Mouse (Mus musculus): ENCODE measurements around the gene Wfdc15b. TPM values are rescaled to one million over a fixed set of nuclear protein-coding genes. Genes with fewer than 3 reads are reported as not detected.
A peak's percentile ranks its signal among the peaks of the same experiment; 100 is the strongest.

Wfdc15b gene
- polyA plus RNA-seq, 1 experiment from 2014 or later: not detected

DNA sequence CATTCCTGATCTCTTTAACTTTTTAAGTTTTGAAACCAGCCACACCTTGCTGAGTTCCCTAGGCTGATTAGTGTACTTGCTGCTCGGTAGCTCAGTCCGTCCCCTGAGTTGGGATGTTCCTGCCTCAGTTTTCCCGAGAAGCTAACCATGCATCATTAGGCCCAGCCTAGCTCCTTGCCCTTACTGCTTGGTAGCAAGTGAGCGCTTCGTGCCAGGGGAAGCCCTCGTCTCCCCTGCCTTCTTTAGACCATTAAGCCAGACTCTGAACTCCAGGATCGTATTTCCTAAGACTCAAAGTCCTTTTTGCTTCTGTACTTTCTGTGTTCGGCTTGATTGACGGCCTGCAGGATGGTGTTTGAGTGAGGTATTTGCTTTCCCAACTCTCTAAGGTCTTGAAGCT is 38.1 kb downstream of the Wfdc15b start:
- WGBS: 51% methylated on average over 9 of the region's 9 CpGs
- Histone ChIP-seq H3K9me3 (ENCODE audit: control insufficient read depth, low read length) (no peaks in the 10 kb centered on the region), H3K36me3 (ENCODE audit: control insufficient read depth, insufficient read depth, low read length) (no peaks in the 10 kb centered on the region), H3K9ac (ENCODE audit: low read length) (no peak overlapping the region), H3K4me3 (ENCODE audit: low read length) (no peak overlapping the region), H3K27me3 (ENCODE audit: control insufficient read depth, insufficient read depth, low read depth, low read length) (no peaks in the 10 kb centered on the region), H3K27ac (ENCODE audit: low read length) (no peak overlapping the region), H3K4me2 (ENCODE audit: low read depth, low read length) (no peak overlapping the region), H3K4me1 (replicated peaks; ENCODE audit: control insufficient read depth, insufficient read depth, low read length) (no peaks in the 10 kb centered on the region)
- ATAC-seq (ENCODE audit: low read depth): peak; percentile 15; the same call in 1 of the 2 replicates

- no peak within 1 kb of the TSS for H3K9ac ChIP-seq (ENCODE audit: low read length)
- ATAC-seq (ENCODE audit: low read depth): no peak
- no peak within 1 kb of the TSS for H3K27ac ChIP-seq (ENCODE audit: low read length)
- no peaks in the 10 kb centered on the region for H3K9me3 ChIP-seq (ENCODE audit: control insufficient read depth, low read length)
- H3K36me3 ChIP-seq (ENCODE audit: control insufficient read depth, insufficient read depth, low read length): no peaks in the 10 kb centered on the region
- H3K4me1 ChIP-seq (replicated peaks; ENCODE audit: control insufficient read depth, insufficient read depth, low read length): no peaks in the 10 kb centered on the region
- H3K4me3 ChIP-seq (ENCODE audit: low read length): no peak within 1 kb of the TSS
- H3K27me3 ChIP-seq (ENCODE audit: control insufficient read depth, insufficient read depth, low read depth, low read length): no peaks in the 10 kb centered on the region
- no peak within 1 kb of the TSS for H3K4me2 ChIP-seq (ENCODE audit: low read depth, low read length)
- WGBS: 66% methylated on average over 7 of the region's 7 CpGs
Observed at GRCm38 (mm10) chr2:164182692-164183255, 38.7 kb downstream of the Wfdc15b start, which contains the start of gene Wfdc5. Gene Wfdc5 (minus strand): TSS chr2:164182742.

- no peak overlapping the region for H3K4me2 ChIP-seq (ENCODE audit: low read depth, low read length)
- H3K9ac ChIP-seq (ENCODE audit: low read length): no peak overlapping the region
- ATAC-seq (ENCODE audit: low read depth): peak; percentile 29; the same call in 1 of the 2 replicates
- no peaks in the 10 kb centered on the region for H3K27me3 ChIP-seq (ENCODE audit: control insufficient read depth, insufficient read depth, low read depth, low read length)
- no peaks in the 10 kb centered on the region for H3K36me3 ChIP-seq (ENCODE audit: control insufficient read depth, insufficient read depth, low read length)
- WGBS: 49% methylated on average over 4 of the region's 4 CpGs
- H3K4me3 ChIP-seq (ENCODE audit: low read length): no peak overlapping the region
- no peaks in the 10 kb centered on the region for H3K4me1 ChIP-seq (replicated peaks; ENCODE audit: control insufficient read depth, insufficient read depth, low read length)
- H3K27ac ChIP-seq (ENCODE audit: low read length): no peak overlapping the region
- H3K9me3 ChIP-seq (ENCODE audit: control insufficient read depth, low read length): no peaks in the 10 kb centered on the region
Observed at GRCm38 (mm10) chr2:164180770-164181169, 40.7 kb downstream of the Wfdc15b start.

GRCm38 (mm10) chr2:164180124-164180523 is 41.3 kb downstream of the Wfdc15b start:
- no peak overlapping the region for H3K9ac ChIP-seq (ENCODE audit: low read length)
- no peaks in the 10 kb centered on the region for H3K27me3 ChIP-seq (ENCODE audit: control insufficient read depth, insufficient read depth, low read depth, low read length)
- no peaks in the 10 kb centered on the region for H3K4me1 ChIP-seq (replicated peaks; ENCODE audit: control insufficient read depth, insufficient read depth, low read length)

GRCm38 (mm10) chr2:164177831-164178230 is 43.6 kb downstream of the Wfdc15b start:
- WGBS: 70% methylated on average over 5 of the region's 5 CpGs
- Histone ChIP-seq H3K9ac (ENCODE audit: low read length) (no peak overlapping the region), H3K4me1 (replicated peaks; ENCODE audit: control insufficient read depth, insufficient read depth, low read length) (no peaks in the 10 kb centered on the region; the same call in 1 of the 2 replicates), H3K36me3 (ENCODE audit: control insufficient read depth, insufficient read depth, low read length) (no peaks in the 10 kb centered on the region), H3K9me3 (ENCODE audit: control insufficient read depth, low read length) (no peaks in the 10 kb centered on the region), H3K27ac (ENCODE audit: low read length) (no peak overlapping the region), H3K4me3 (ENCODE audit: low read length) (no peak overlapping the region), H3K27me3 (ENCODE audit: control insufficient read depth, insufficient read depth, low read depth, low read length) (no peaks in the 10 kb centered on the region), H3K4me2 (ENCODE audit: low read depth, low read length) (no peak overlapping the region)
- ATAC-seq (ENCODE audit: low read depth): no peak

More at GRCm38 (mm10) chr2:164180124-164180523, 41.3 kb downstream of the Wfdc15b start:
- Histone ChIP-seq H3K9me3 (ENCODE audit: control insufficient read depth, low read length) (no peaks in the 10 kb centered on the region), H3K36me3 (ENCODE audit: control insufficient read depth, insufficient read depth, low read length) (no peaks in the 10 kb centered on the region), H3K4me3 (ENCODE audit: low read length) (no peak overlapping the region), H3K27ac (ENCODE audit: low read length) (no peak overlapping the region), H3K4me2 (ENCODE audit: low read depth, low read length) (no peak overlapping the region)
- ATAC-seq (ENCODE audit: low read depth): no peak
- 37% methylated on average over 3 of the region's 3 CpGs for WGBS

DNA sequence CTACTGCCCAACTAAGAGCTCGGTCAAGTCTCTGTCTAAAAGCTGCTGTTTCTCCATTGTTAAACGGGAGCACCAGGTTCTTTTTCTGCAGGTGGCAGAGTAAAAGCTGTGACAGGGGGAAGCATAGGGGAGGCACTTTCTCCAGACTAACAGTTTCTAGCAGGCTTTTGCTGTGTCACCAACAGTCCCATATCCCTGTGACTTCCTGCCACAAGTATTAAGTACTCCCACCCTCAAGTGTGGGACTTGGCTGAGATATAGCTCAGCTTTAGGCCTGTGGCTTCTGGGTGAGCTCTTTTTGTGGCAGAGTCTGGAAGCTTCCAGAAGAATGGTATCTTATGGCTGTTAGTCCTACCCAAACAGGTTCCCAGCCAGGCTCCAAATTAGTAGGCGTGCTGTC is 45.6 kb downstream of the Wfdc15b start:
- ATAC-seq (ENCODE audit: low read depth): no peak
- 68% methylated on average over 3 of the region's 3 CpGs for WGBS
- H3K36me3 ChIP-seq (ENCODE audit: control insufficient read depth, insufficient read depth, low read length): no peaks in the 10 kb centered on the region
- no peak overlapping the region for H3K9ac ChIP-seq (ENCODE audit: low read length)
- peaks cover 3% of the 10 kb centered on the region for H3K4me1 ChIP-seq (replicated peaks; ENCODE audit: control insufficient read depth, insufficient read depth, low read length)
- H3K27me3 ChIP-seq (ENCODE audit: control insufficient read depth, insufficient read depth, low read depth, low read length): peaks cover 11% of the 10 kb centered on the region
- no peak overlapping the region for H3K27ac ChIP-seq (ENCODE audit: low read length)
- H3K9me3 ChIP-seq (ENCODE audit: control insufficient read depth, low read length): no peaks in the 10 kb centered on the region
- H3K4me3 ChIP-seq (ENCODE audit: low read length): no peak overlapping the region
- H3K4me2 ChIP-seq (ENCODE audit: low read depth, low read length): no peak overlapping the region

DNA sequence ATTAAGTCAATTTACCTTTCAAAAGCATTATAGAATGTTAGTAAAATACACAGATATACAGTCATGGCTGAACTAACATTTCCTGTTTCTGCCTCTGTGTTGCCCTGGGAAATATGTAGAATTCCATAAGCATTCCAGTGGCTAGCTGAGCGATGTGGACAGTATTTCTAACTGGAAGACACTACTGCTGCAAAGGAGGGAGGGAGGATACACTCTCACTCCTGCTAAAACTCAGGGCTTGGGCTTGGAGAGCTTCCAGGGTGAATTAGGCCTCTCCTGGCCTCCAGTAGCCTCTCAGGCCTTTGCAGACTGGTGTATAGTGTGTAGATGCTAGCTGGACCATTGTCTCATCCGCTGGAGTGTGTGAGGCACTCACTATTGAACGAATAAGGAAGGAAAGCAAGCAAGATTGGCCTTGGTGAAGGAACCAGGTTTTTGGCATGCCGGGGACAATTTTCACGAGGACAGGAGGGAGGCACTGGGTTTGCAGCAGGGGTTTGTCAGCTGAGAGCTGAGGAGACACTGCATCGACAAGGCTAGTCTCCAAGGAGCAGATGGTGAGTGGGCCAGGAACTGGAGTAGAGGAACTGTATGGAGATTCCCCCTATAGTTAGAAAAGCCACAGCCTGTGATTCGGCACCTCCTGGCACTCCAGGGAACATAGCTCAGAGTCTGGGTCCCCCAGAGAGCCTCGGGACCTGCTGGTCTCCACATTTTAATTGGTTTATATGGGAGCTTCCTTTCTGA is 46.6 kb downstream of the Wfdc15b start:
- no peak for ATAC-seq (ENCODE audit: low read depth)

DNA sequence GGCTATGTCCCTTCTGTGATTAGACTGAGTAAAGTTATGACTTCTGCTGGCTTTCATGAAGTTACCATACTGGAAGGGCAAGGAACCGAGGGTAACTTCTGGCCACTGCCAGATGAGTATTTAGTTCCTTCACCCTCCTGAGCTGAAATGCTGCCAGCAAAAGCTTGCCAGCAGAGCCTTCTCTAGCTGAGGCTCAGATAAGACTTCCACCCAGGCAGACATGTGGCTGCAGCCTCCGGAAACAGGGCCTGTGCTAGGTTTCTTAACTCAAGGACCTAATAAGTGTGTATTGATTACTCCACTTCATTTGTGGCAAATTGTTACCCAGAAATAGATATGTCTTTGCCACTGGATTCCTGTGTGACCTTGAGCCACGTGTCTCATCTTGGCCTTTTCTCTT is 48.1 kb downstream of the Wfdc15b start:
- Histone ChIP-seq H3K4me2 (ENCODE audit: low read depth, low read length) (no peak overlapping the region), H3K4me1 (replicated peaks; ENCODE audit: control insufficient read depth, insufficient read depth, low read length) (peaks cover 7% of the 10 kb centered on the region), H3K27ac (ENCODE audit: low read length) (no peak overlapping the region), H3K4me3 (ENCODE audit: low read length) (no peak overlapping the region), H3K9ac (ENCODE audit: low read length) (no peak overlapping the region), H3K9me3 (ENCODE audit: control insufficient read depth, low read length) (no peaks in the 10 kb centered on the region), H3K27me3 (ENCODE audit: control insufficient read depth, insufficient read depth, low read depth, low read length) (peaks cover 35% of the 10 kb centered on the region), H3K36me3 (ENCODE audit: control insufficient read depth, insufficient read depth, low read length) (no peaks in the 10 kb centered on the region)
- WGBS: 48% methylated on average over 3 of the region's 3 CpGs
- no peak for ATAC-seq (ENCODE audit: low read depth)

More for the DNA sequence above, 46.6 kb downstream of the Wfdc15b start:
- Histone ChIP-seq H3K9me3 (ENCODE audit: control insufficient read depth, low read length) (no peaks in the 10 kb centered on the region), H3K9ac (ENCODE audit: low read length) (no peak overlapping the region), H3K4me1 (replicated peaks; ENCODE audit: control insufficient read depth, insufficient read depth, low read length) (peaks cover 5% of the 10 kb centered on the region), H3K27me3 (ENCODE audit: control insufficient read depth, insufficient read depth, low read depth, low read length) (peaks cover 21% of the 10 kb centered on the region), H3K4me3 (ENCODE audit: low read length) (no peak overlapping the region), H3K27ac (ENCODE audit: low read length) (no peak overlapping the region), H3K4me2 (ENCODE audit: low read depth, low read length) (no peak overlapping the region), H3K36me3 (ENCODE audit: control insufficient read depth, insufficient read depth, low read length) (no peaks in the 10 kb centered on the region)
- 63% methylated on average over 8 of the region's 8 CpGs for WGBS

DNA sequence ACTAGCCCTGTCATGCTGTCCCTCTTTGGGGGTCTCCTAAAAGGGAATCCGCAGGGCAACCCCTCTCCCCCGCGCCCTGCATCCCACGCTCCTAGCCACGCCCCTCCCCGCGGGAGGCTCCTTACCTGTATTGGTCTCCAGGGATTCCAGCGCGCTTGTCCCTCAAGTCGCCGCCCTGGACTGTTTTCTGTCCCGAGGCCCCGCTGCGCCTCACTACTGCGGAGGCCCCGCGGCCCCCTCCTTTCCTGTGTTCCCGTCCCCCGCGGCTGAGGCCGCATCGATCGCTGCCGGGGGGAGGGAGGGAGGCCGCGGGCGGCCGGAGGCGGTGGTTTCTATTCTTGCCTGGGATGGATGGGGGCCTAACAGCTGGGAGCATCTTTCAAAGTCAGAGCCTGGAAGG is 50.6 kb downstream of the Wfdc15b start, which contains the start of gene Kcns1:
Gene Kcns1, minus strand, starts transcription at position 212 of the 400 bp plus-strand sequence.
- no peak for ATAC-seq (ENCODE audit: low read depth)
- under 1% methylated on average over 24 of the region's 29 CpGs for WGBS
- no peak within 1 kb of the TSS for H3K9ac ChIP-seq (ENCODE audit: low read length)
- no peak within 1 kb of the TSS for H3K27ac ChIP-seq (ENCODE audit: low read length)
- H3K9me3 ChIP-seq (ENCODE audit: control insufficient read depth, low read length): no peaks in the 10 kb centered on the region
- H3K4me3 ChIP-seq (ENCODE audit: low read length): peak within 1 kb of the TSS; percentile 22
- H3K4me1 ChIP-seq (replicated peaks; ENCODE audit: control insufficient read depth, insufficient read depth, low read length): peaks cover 12% of the 10 kb centered on the region
- peaks cover 59% of the 10 kb centered on the region for H3K27me3 ChIP-seq (ENCODE audit: control insufficient read depth, insufficient read depth, low read depth, low read length)
- no peaks in the 10 kb centered on the region for H3K36me3 ChIP-seq (ENCODE audit: control insufficient read depth, insufficient read depth, low read length)
- H3K4me2 ChIP-seq (ENCODE audit: low read depth, low read length): peak within 1 kb of the TSS; percentile 33
